Mouse (Mus musculus): ENCODE results near the gene Pgpep1l. TPM values are rescaled to one million over a fixed set of nuclear protein-coding genes. Genes with fewer than 3 reads are reported as not detected.
"Not testable (repeated sequence)": the region's sequence is repeated elsewhere in the genome, so short reads cannot be mapped to it uniquely, and the experiment has no call there.

Pgpep1l gene
- polyA plus RNA-seq, 1 experiment from 2014 or later = not detected

- ATAC-seq (no peak), DNase-seq (ENCODE audit: low spot score) (no peak)
- no peaks in the 10 kb centered on the region for H3K9me3 ChIP-seq (replicated peaks; ENCODE audit: control insufficient read depth, low read length)
- no peaks in the 10 kb centered on the region for H3K36me3 ChIP-seq (ENCODE audit: control insufficient read depth, insufficient read depth, low read length)
- H3K4me3 ChIP-seq (ENCODE audit: low read depth, low read length) = no peak overlapping the region
- H3K9ac ChIP-seq (ENCODE audit: low read length) = no peak overlapping the region
- WGBS = 82% methylated on average over 6 of the region's 6 CpGs
- H3K4me1 ChIP-seq (ENCODE audit: control insufficient read depth, insufficient read depth, low read length) = peaks cover 9% of the 10 kb centered on the region
- H3K27ac ChIP-seq (ENCODE audit: low read depth, low read length) = no peak overlapping the region
- H3K27me3 ChIP-seq (replicated peaks; ENCODE audit: control insufficient read depth, insufficient read depth, low read length) = peaks cover 7% of the 10 kb centered on the region; the same call in 1 of the 2 replicates
- H3K4me2 ChIP-seq (ENCODE audit: low read length) = no peak overlapping the region
Observed at GRCm38 (mm10) chr7:68278908-68279307, 14.9 kb upstream of the Pgpep1l start.

DNA sequence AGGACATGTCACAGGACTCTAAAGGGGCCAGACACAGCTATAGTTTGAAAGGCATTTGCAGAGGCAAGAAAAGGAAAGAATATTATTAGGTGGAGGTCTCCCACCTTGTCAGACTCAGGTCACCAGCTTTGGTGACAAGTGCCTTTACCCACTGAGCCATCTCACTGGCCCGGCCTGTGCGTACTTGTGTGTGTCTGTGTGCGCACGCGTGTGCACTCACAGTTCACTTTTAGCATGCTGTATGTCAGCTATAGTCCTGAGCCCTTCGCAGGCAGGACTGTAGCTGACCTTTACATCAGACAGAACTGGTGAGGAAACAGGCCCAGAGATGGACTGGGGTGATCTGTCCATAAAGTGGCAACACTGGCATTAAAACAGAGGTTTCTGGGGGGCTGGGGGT, 14.4 kb upstream of the Pgpep1l start:
- ATAC-seq = no peak
- DNase-seq (ENCODE audit: low spot score) = no peak
- Histone ChIP-seq H3K9me3 (replicated peaks; ENCODE audit: control insufficient read depth, low read length) (no peaks in the 10 kb centered on the region), H3K4me3 (ENCODE audit: low read depth, low read length) (no peak overlapping the region), H3K4me2 (ENCODE audit: low read length) (no peak overlapping the region), H3K36me3 (ENCODE audit: control insufficient read depth, insufficient read depth, low read length) (no peaks in the 10 kb centered on the region), H3K9ac (ENCODE audit: low read length) (no peak overlapping the region), H3K4me1 (ENCODE audit: control insufficient read depth, insufficient read depth, low read length) (peaks cover 9% of the 10 kb centered on the region), H3K27me3 (replicated peaks; ENCODE audit: control insufficient read depth, insufficient read depth, low read length) (peaks cover 7% of the 10 kb centered on the region; the same call in 1 of the 2 replicates), H3K27ac (ENCODE audit: low read depth, low read length) (no peak overlapping the region)
- 92% methylated on average over 6 of the region's 6 CpGs for WGBS

DNA sequence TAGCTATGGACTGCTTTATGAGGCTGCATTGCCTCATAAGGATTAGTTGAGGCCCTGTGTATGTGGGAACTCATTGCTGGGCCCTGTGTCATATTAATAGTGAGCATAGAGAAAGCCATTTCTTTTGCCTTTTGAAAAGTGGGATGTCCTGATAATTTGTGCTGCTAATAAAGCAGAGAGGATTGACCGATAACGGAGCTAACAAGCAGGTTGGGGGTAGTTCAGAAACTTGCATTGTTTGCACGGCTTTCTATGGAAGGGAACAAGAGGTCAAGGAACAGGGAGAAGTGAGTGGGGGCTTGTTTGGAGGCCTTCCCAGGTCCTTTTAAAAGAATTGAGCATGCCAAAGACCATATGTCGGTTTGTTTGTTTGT, 13.9 kb upstream of the Pgpep1l start:
- Histone ChIP-seq H3K36me3 (ENCODE audit: control insufficient read depth, insufficient read depth, low read length) (no peaks in the 10 kb centered on the region), H3K9ac (ENCODE audit: low read length) (no peak overlapping the region), H3K9me3 (replicated peaks; ENCODE audit: control insufficient read depth, low read length) (no peaks in the 10 kb centered on the region), H3K27me3 (replicated peaks; ENCODE audit: control insufficient read depth, insufficient read depth, low read length) (peaks cover 7% of the 10 kb centered on the region; the same call in 1 of the 2 replicates), H3K27ac (ENCODE audit: low read depth, low read length) (no peak overlapping the region), H3K4me2 (ENCODE audit: low read length) (no peak overlapping the region), H3K4me3 (ENCODE audit: low read depth, low read length) (no peak overlapping the region), H3K4me1 (ENCODE audit: control insufficient read depth, insufficient read depth, low read length) (peaks cover 9% of the 10 kb centered on the region)
- DNase-seq (ENCODE audit: low spot score) (no peak), ATAC-seq (no peak)
- 28% methylated on average over 4 of the region's 4 CpGs for WGBS

GRCm38 (mm10) chr7:68277054-68277896, 13.2 kb upstream of the Pgpep1l start:
- DNase-seq (ENCODE audit: low spot score) (peak; percentile 22), ATAC-seq (no peak)
- no peak overlapping the region for H3K27ac ChIP-seq (ENCODE audit: low read depth, low read length)
- 39% methylated on average over 11 of the region's 11 CpGs for WGBS
- H3K27me3 ChIP-seq (replicated peaks; ENCODE audit: control insufficient read depth, insufficient read depth, low read length) = peaks cover 7% of the 10 kb centered on the region; the same call in 1 of the 2 replicates
- no peaks in the 10 kb centered on the region for H3K36me3 ChIP-seq (ENCODE audit: control insufficient read depth, insufficient read depth, low read length)
- no peak overlapping the region for H3K4me3 ChIP-seq (ENCODE audit: low read depth, low read length)
- H3K9me3 ChIP-seq (replicated peaks; ENCODE audit: control insufficient read depth, low read length) = no peaks in the 10 kb centered on the region
- H3K9ac ChIP-seq (ENCODE audit: low read length) = no peak overlapping the region
- peaks cover 9% of the 10 kb centered on the region for H3K4me1 ChIP-seq (ENCODE audit: control insufficient read depth, insufficient read depth, low read length)
- no peak overlapping the region for H3K4me2 ChIP-seq (ENCODE audit: low read length)

GRCm38 (mm10) chr7:68275838-68276731, 12.1 kb upstream of the Pgpep1l start:
- no peaks in the 10 kb centered on the region for H3K36me3 ChIP-seq (ENCODE audit: control insufficient read depth, insufficient read depth, low read length)
- peaks cover 7% of the 10 kb centered on the region; the same call in 1 of the 2 replicates for H3K27me3 ChIP-seq (replicated peaks; ENCODE audit: control insufficient read depth, insufficient read depth, low read length)
- H3K4me3 ChIP-seq (ENCODE audit: low read depth, low read length) = peak overlapping the region; percentile 25
- WGBS = 4% methylated on average over 30 of the region's 36 CpGs
- peak overlapping the region; percentile 25 for H3K9ac ChIP-seq (ENCODE audit: low read length)
- H3K27ac ChIP-seq (ENCODE audit: low read depth, low read length) = no peak overlapping the region
- ATAC-seq = 0 out of 2 replicates have a peak, but pooled peaks have one; percentile 12
- H3K9me3 ChIP-seq (replicated peaks; ENCODE audit: control insufficient read depth, low read length) = no peaks in the 10 kb centered on the region
- no peak for DNase-seq (ENCODE audit: low spot score)
- peaks cover 9% of the 10 kb centered on the region for H3K4me1 ChIP-seq (ENCODE audit: control insufficient read depth, insufficient read depth, low read length)
- H3K4me2 ChIP-seq (ENCODE audit: low read length) = peak overlapping the region; percentile 55

DNA sequence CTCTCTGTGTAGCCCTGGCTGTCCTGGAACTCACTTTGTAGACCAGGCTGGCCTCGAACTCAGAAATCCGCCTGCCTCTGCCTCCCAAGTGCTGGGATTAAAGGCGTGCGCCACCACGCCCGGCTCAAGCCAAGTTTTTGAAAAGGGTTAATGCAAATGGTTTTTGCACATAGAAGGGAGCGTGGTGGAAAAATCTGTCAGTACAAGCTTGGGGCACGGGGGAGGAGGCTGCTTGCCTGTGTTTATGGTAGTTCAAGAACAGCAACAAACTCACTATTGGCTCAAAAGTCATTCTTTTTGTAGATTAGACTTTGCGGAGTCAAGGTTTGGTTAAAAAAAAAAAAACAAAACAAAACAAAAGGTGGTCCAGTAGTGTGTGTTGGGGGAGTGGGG, 11.4 kb upstream of the Pgpep1l start:
- Histone ChIP-seq H3K4me3 (ENCODE audit: low read depth, low read length) (peak overlapping the region; percentile 25; the same call in 1 of the 2 replicates), H3K4me2 (ENCODE audit: low read length) (peak overlapping the region; percentile 55)
- not testable (repeated sequence) for H3K9ac ChIP-seq (ENCODE audit: low read length); ATAC-seq; H3K36me3 ChIP-seq (ENCODE audit: control insufficient read depth, insufficient read depth, low read length); H3K27ac ChIP-seq (ENCODE audit: low read depth, low read length); H3K4me1 ChIP-seq (ENCODE audit: control insufficient read depth, insufficient read depth, low read length); H3K9me3 ChIP-seq (replicated peaks; ENCODE audit: control insufficient read depth, low read length); H3K27me3 ChIP-seq (replicated peaks; ENCODE audit: control insufficient read depth, insufficient read depth, low read length); DNase-seq (ENCODE audit: low spot score)
- WGBS = 46% methylated on average over 9 of the region's 9 CpGs

- no peak for ATAC-seq
- Histone ChIP-seq H3K9me3 (replicated peaks; ENCODE audit: control insufficient read depth, low read length) (no peaks in the 10 kb centered on the region), H3K4me1 (ENCODE audit: control insufficient read depth, insufficient read depth, low read length) (peaks cover 9% of the 10 kb centered on the region), H3K4me2 (ENCODE audit: low read length) (no peak overlapping the region), H3K27ac (ENCODE audit: low read depth, low read length) (no peak overlapping the region), H3K36me3 (ENCODE audit: control insufficient read depth, insufficient read depth, low read length) (no peaks in the 10 kb centered on the region), H3K27me3 (replicated peaks; ENCODE audit: control insufficient read depth, insufficient read depth, low read length) (peaks cover 7% of the 10 kb centered on the region; the same call in 1 of the 2 replicates), H3K9ac (ENCODE audit: low read length) (no peak overlapping the region), H3K4me3 (ENCODE audit: low read depth, low read length) (no peak overlapping the region)
- no peak for DNase-seq (ENCODE audit: low spot score)
- WGBS = 82% methylated on average over 9 of the region's 9 CpGs
Observed at GRCm38 (mm10) chr7:68274951-68275350, 10.9 kb upstream of the Pgpep1l start.

GRCm38 (mm10) chr7:68274218-68274617, 10.2 kb upstream of the Pgpep1l start:
- Histone ChIP-seq H3K36me3 (ENCODE audit: control insufficient read depth, insufficient read depth, low read length) (no peaks in the 10 kb centered on the region), H3K27ac (ENCODE audit: low read depth, low read length) (no peak overlapping the region), H3K4me2 (ENCODE audit: low read length) (no peak overlapping the region), H3K9ac (ENCODE audit: low read length) (no peak overlapping the region), H3K9me3 (replicated peaks; ENCODE audit: control insufficient read depth, low read length) (no peaks in the 10 kb centered on the region), H3K4me3 (ENCODE audit: low read depth, low read length) (no peak overlapping the region), H3K4me1 (ENCODE audit: control insufficient read depth, insufficient read depth, low read length) (peaks cover 9% of the 10 kb centered on the region), H3K27me3 (replicated peaks; ENCODE audit: control insufficient read depth, insufficient read depth, low read length) (peaks cover 7% of the 10 kb centered on the region; the same call in 1 of the 2 replicates)
- 49% methylated on average over 2 of the region's 2 CpGs for WGBS
- ATAC-seq (no peak), DNase-seq (ENCODE audit: low spot score) (no peak)

Data from forebrain, embryonic 14.5 days (tissue).